Mouse (Mus musculus): ENCODE data around the gene Cfc1. TPM values are rescaled to one million over a fixed set of nuclear protein-coding genes. Genes with fewer than 3 reads are reported as not detected.
A peak's percentile ranks its signal among the peaks of the same experiment; 100 is the strongest.

Cfc1 gene
- total RNA-seq, 2 experiments from 2014 or later, result not detected

GRCm38 (mm10) chr1:34547074-34547473 lies 11.6 kb downstream of the Cfc1 start:
- DNase-seq (ENCODE audit: low spot score in 2 of 2), result no peak

DNA sequence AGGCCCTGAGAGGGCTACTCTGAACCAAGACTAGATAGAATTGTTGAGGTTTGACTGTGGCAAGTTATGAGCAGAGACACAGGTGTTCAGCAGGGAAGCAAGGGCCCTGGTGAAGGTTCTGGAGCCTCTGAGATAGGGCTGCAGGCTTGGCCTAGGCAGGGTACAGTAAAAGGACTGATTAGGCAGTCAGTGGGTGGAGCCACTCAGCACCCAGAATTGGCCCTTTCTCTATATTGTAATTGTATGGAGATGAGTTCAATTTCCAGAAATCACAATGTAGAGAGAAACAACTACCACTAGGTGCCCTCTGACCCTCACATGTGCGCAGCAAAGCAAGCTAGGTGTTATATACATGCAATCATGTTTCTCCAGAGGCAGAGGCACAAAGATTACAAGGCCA lies 18.2 kb downstream of the Cfc1 start:
- no peak for DNase-seq (ENCODE audit: low spot score in 2 of 2)

DNA sequence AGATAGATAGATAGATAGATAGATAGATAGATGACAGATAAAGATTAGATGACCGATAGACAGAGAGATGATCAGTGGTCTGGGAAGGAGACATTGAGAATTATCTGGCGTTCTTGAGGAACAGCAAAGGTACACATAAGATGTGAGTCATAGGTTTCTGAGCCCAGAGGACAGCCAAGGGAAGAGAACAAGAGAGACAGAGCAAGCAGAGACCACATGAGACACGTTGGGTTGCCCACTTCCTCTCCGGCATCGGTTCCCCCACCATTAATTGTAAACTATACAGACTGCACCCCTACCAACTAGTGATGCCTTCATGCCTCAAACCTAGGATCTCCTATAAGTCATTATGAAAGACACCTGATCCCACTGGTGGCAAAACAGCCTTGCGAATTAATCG lies 18.8 kb downstream of the Cfc1 start:
- DNase-seq (ENCODE audit: low spot score in 2 of 2), result no peak

GRCm38 (mm10) chr1:34560843-34561242 lies 25.4 kb downstream of the Cfc1 start, which contains the start of gene Prss40:
Gene Prss40 (minus strand): TSS chr1:34560943.
- DNase-seq (ENCODE audit: low spot score in 2 of 2), result no peak

DNA sequence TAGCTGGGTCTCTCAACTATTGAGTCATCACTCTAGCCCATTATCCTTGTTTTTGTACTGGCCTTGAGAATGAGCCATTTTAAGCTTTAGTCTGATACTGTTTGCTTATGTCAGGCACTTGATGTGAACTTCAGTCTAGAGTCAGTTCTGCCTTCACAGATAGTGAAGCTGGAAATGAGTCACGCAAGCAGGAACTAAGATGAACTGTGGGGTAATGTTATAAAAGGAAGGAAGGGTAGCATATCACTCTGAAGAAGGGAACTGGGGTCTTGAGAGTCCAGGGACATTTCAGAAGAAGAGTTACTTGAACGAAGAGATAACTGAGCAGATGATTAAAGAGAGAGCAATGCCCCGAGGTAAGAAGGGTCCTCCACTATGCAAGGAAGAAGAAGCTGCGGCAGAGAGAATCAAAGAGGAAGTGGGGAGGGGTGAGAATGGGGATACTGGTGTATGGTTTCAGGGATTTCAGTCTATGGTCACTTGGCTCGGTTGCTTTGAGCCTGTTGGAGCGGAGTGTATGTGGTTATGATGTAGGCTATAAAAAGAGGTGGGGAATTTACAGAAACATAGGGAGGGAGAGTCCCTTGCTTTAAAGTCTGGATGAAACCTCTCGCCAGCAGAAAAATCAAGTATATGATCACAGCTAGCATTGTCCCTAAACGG lies 29.1 kb downstream of the Cfc1 start:
- DNase-seq (ENCODE audit: low spot score in 2 of 2), result no peak

GRCm38 (mm10) chr1:34568120-34568519 lies 32.7 kb downstream of the Cfc1 start:
- DNase-seq (ENCODE audit: low spot score in 2 of 2), result no peak

DNA sequence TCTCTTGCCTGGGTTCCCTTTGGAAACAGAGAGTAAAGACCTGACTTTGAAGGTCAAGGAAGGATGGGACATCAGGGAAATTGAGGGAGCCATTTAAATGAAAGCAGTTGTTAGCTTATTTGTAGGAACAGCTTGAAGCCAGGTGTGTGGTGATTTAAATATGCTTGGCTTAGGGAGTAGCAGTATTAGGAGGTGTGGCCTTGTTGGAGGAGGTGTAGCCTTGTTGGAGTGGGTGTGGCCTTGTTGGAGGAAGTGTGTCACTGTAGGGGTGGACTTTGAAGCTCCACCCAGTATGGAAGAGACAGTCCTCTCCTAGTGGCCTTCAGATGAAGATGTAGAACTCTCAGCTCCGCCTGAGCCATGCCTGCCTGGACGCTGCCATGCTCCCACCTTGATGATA lies 34.4 kb downstream of the Cfc1 start:
- no peak for DNase-seq (ENCODE audit: low spot score in 2 of 2)

DNA sequence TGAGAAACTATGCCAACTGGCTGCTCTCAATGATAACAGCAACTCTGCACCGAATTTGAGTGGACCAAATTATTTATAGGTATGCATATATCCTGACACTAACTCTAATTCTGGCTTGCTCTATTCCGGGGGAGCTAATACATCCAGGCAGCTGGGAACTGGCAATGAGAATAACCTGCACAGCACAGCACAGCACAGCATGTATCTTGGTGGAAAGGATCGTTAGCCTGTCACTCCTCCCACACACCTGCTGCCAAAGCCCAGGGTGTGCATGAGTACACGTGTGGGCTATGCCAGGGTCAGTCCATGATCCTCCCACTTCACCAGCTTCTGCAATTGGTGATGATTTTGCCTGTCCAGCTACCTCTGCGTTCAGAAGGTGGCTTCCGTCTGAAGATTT lies 36.0 kb downstream of the Cfc1 start:
- DNase-seq (ENCODE audit: low spot score in 2 of 2), result no peak

DNA sequence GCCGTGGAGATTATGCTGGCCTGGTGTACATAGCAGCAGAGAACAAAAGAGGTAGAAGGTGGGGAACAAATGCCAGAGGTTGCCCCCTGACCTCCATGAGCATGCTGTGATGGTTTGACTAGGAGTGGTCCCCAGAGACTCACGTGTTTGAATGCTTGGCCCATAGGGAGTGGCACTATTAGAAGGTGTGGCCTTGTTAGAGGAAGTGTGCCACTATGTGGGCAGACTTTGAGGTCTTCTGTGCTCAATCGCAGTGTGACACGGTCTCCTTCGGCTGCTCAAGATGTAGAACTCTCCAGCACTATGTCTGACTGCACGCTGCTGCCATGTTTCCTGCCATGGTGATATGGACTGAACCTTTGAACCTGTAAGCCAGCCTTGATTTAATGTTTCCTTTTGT lies 37.8 kb downstream of the Cfc1 start:
- DNase-seq (ENCODE audit: low spot score in 2 of 2), result no peak

DNA sequence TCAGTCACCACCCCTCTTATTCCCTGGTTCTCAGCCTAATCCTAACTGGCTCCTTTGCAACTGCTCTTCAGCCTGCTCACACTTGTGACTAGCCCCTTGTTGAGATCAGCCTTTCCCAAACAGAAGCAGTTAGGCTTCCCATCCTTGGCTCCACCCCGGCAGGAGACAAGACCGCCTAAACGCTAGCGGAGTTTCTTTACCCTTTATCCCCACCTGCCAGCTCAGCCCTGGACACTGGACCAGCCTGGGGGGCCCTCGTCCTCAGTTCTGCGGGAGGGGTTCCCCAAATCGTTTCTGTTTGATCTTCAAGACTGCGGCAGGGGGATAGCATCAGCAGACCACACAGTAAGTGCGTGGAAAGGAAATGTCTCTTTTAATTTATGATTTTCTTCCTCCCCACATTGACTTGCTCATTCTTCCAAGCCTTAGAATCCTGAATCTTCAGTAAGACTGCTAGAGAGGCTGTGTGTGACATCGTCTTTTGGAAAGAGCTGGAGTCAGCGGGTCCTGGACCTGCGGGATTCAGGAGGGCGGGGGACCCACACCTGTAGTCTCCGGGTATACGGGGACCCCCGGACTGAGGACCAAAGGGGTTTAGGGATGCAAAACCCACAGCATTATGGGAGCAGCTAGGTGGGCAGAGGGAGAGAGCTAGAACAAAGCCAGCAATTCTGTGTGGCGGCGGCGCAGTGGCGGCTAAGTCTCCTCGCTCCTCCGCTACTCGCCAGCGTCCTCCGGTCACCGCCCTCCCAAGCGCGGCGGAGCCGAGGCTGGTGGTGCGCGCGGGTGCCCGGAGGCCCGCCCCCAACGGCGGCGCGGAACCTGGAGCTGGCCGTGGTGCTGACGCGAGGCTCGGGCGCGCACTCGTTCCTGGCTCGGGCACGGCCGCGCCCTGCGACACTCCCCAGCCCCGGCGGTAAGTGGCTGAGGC lies 43.7 kb downstream of the Cfc1 start, which contains the start of gene Amer3:
Gene Amer3 (plus strand): TSS at position 807 of the 931 bp plus-strand sequence.
- DNase-seq (ENCODE audit: low spot score in 2 of 2), result peak; percentile 70 to 71

DNA sequence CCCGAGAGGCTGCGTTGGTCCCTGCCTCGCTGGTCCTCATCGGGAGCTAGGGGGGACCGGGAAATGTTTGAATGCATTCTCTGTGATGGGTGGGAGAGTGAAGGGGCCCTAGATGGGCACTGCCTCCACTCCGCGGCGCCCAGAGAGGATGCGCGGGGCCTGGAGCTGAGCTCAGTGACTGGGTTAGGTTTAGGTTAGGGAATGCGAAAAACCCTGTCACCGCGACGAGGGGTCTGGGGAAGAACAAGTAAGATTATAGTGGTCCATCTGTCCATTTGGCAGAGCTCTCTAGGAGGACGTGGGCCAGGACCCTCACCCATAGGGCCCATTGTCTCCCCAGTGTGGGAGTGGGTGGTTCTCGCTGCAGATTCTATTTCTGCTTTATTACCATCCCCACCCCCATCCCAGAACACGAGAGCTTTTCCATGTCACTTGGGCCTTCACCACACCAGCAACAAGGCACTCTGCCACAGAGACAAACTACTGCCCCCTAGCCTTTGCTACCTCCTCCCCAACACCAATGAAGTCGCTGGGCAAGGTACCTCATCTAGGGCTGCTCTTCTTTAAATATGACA lies 44.4 kb downstream of the Cfc1 start:
- no peak for DNase-seq (ENCODE audit: low spot score in 2 of 2)

GRCm38 (mm10) chr1:34582218-34582617 lies 46.8 kb downstream of the Cfc1 start:
- DNase-seq (ENCODE audit: low spot score in 2 of 2), result no peak

GRCm38 (mm10) chr1:34583821-34584263 lies 48.4 kb downstream of the Cfc1 start:
- no peak for DNase-seq (ENCODE audit: low spot score in 2 of 2)

DNA sequence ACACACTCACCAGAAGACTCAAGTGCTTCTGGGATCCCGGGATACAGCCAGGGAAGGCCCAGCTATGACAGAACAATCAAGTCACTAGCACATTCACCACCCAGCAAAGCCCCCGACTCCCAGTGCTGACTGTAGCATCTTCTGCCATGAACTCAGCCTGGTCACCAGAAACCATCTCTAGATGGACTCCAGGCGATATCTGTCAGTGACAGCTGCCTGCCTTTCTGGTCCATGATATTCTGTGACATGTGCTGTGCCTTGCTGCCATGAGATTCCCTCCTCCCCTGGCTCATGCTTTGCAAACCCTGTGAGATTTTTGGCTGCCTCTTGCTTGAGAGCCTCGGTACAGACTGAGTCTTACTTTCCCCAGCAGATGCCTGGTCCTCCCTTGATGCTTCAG lies 49.3 kb downstream of the Cfc1 start:
- no peak for DNase-seq (ENCODE audit: low spot score in 2 of 2)

- no peak for DNase-seq (ENCODE audit: low spot score in 2 of 2)
These were observed 52.0 kb downstream of the Cfc1 start for GRCm38 (mm10) chr1:34587298-34588096.

Other genes starting within 250 kb of the Cfc1 start
- gene Ccdc115, start 96.0 kb upstream of the Cfc1 start, total RNA-seq (2021), result 10 to 100 TPM; 16.0 to 18.0 TPM
- 10 to 100 TPM; 65.2 to 68.7 TPM for gene Imp4, start 95.8 kb upstream of the Cfc1 start, total RNA-seq (2021)
- gene Ptpn18, start 75.9 kb upstream of the Cfc1 start, total RNA-seq (2021), result 1 to 10 TPM; 3.1 to 8.9 TPM
- not detected for gene Prss39, start 37.2 kb upstream of the Cfc1 start, total RNA-seq (2021)
- gene Prss40, start 25.3 kb downstream of the Cfc1 start, total RNA-seq (2021), result not detected
- gene Amer3, start 44.0 kb downstream of the Cfc1 start, total RNA-seq (2021), result under 1 TPM; 0.53 to 0.54 TPM

Data from adrenal gland, adult 18-20 months (tissue).